Mouse (Mus musculus): ENCODE results near the gene Ptges. TPM values are rescaled to one million over a fixed set of nuclear protein-coding genes. Genes with fewer than 3 reads are reported as not detected.
"Not testable (repeated sequence)": the region's sequence is repeated elsewhere in the genome, so short reads cannot be mapped to it uniquely, and the experiment has no call there.

Gene Ptges
- polyA plus RNA-seq, 1 experiment from 2014 or later = 2.6 TPM

GRCm38 (mm10) chr2:30927844-30928628, 1.6 kb downstream of the Ptges start:
- Histone ChIP-seq H3K4me1 (replicated peaks) (peaks cover 31% of the 10 kb centered on the region), H3K4me2 (no peak overlapping the region), H3K27me3 (no peaks in the 10 kb centered on the region), H3K4me3 (no peak overlapping the region), H3K27ac (peak overlapping the region; percentile 68; the same call in 1 of the 2 replicates), H3K9ac (no peak overlapping the region), H3K9me3 (replicated peaks) (no peaks in the 10 kb centered on the region), H3K36me3 (no peaks in the 10 kb centered on the region)
- no peak for ATAC-seq (replicated peaks; ENCODE audit: insufficient number of reproducible peaks, insufficient read depth, low FRiP score, low read depth)
- WGBS = 24% methylated on average over 14 of the region's 14 CpGs

- Histone ChIP-seq H3K27me3 (no peaks in the 10 kb centered on the region), H3K4me1 (replicated peaks) (peaks cover 31% of the 10 kb centered on the region), H3K4me3 (no peak overlapping the region), H3K4me2 (no peak overlapping the region), H3K36me3 (no peaks in the 10 kb centered on the region), H3K9me3 (replicated peaks) (no peaks in the 10 kb centered on the region), H3K27ac (peak overlapping the region; percentile 68), H3K9ac (0 out of 2 replicates have a peak overlapping the region, but pooled peaks have one; percentile 8)
- 31% methylated on average over 9 of the region's 9 CpGs for WGBS
- no peak for ATAC-seq (replicated peaks; ENCODE audit: insufficient number of reproducible peaks, insufficient read depth, low FRiP score, low read depth)
These were observed 2.4 kb downstream of the Ptges start for GRCm38 (mm10) chr2:30927151-30927781.

GRCm38 (mm10) chr2:30926381-30926780, 3.3 kb downstream of the Ptges start:
- Histone ChIP-seq H3K27ac (peak overlapping the region; percentile 68; the same call in 1 of the 2 replicates), H3K4me3 (no peak overlapping the region), H3K36me3 (no peaks in the 10 kb centered on the region), H3K27me3 (no peaks in the 10 kb centered on the region), H3K4me1 (replicated peaks) (peaks cover 31% of the 10 kb centered on the region), H3K9ac (no peak overlapping the region), H3K4me2 (no peak overlapping the region), H3K9me3 (replicated peaks) (no peaks in the 10 kb centered on the region)
- no peak for ATAC-seq (replicated peaks; ENCODE audit: insufficient number of reproducible peaks, insufficient read depth, low FRiP score, low read depth)
- WGBS = 84% methylated on average over 4 of the region's 4 CpGs

- Histone ChIP-seq H3K4me3 (no peak overlapping the region), H3K4me1 (replicated peaks) (peaks cover 31% of the 10 kb centered on the region), H3K4me2 (no peak overlapping the region), H3K27ac (no peak overlapping the region), H3K9me3 (replicated peaks) (no peaks in the 10 kb centered on the region), H3K9ac (no peak overlapping the region), H3K36me3 (no peaks in the 10 kb centered on the region), H3K27me3 (no peaks in the 10 kb centered on the region)
- WGBS = 78% methylated on average over 4 of the region's 4 CpGs
- no peak for ATAC-seq (replicated peaks; ENCODE audit: insufficient number of reproducible peaks, insufficient read depth, low FRiP score, low read depth)
These were observed 4.5 kb downstream of the Ptges start for GRCm38 (mm10) chr2:30925181-30925580.

GRCm38 (mm10) chr2:30923099-30923498, 6.6 kb downstream of the Ptges start:
- 70% methylated on average over 3 of the region's 3 CpGs for WGBS

GRCm38 (mm10) chr2:30920216-30920615, 9.4 kb downstream of the Ptges start:
- Histone ChIP-seq H3K4me1 (replicated peaks) (peaks cover 19% of the 10 kb centered on the region), H3K4me2 (no peak overlapping the region), H3K9me3 (replicated peaks) (no peaks in the 10 kb centered on the region), H3K27me3 (no peaks in the 10 kb centered on the region), H3K4me3 (no peak overlapping the region), H3K9ac (no peak overlapping the region), H3K27ac (no peak overlapping the region), H3K36me3 (no peaks in the 10 kb centered on the region)
- no peak for ATAC-seq (replicated peaks; ENCODE audit: insufficient number of reproducible peaks, insufficient read depth, low FRiP score, low read depth)
- WGBS = 33% methylated on average over 7 of the region's 7 CpGs

More at GRCm38 (mm10) chr2:30923099-30923498, 6.6 kb downstream of the Ptges start:
- ATAC-seq (replicated peaks; ENCODE audit: insufficient number of reproducible peaks, insufficient read depth, low FRiP score, low read depth) = no peak
- H3K4me1 ChIP-seq (replicated peaks) = peaks cover 32% of the 10 kb centered on the region
- no peaks in the 10 kb centered on the region for H3K36me3 ChIP-seq
- H3K4me2 ChIP-seq = no peak overlapping the region
- H3K27me3 ChIP-seq = no peaks in the 10 kb centered on the region
- no peaks in the 10 kb centered on the region for H3K9me3 ChIP-seq (replicated peaks)
- no peak overlapping the region for H3K27ac ChIP-seq
- no peak overlapping the region for H3K9ac ChIP-seq
- H3K4me3 ChIP-seq = no peak overlapping the region

GRCm38 (mm10) chr2:30918780-30919329, 10.8 kb downstream of the Ptges start:
- H3K9ac ChIP-seq = 0 out of 2 replicates have a peak overlapping the region, but pooled peaks have one; percentile 31
- no peak for ATAC-seq (replicated peaks; ENCODE audit: insufficient number of reproducible peaks, insufficient read depth, low FRiP score, low read depth)
- peaks cover 19% of the 10 kb centered on the region for H3K4me1 ChIP-seq (replicated peaks)
- H3K27me3 ChIP-seq = no peaks in the 10 kb centered on the region
- peak overlapping the region; percentile 49; the same call in 1 of the 2 replicates for H3K27ac ChIP-seq
- WGBS = 28% methylated on average over 8 of the region's 8 CpGs
- no peaks in the 10 kb centered on the region for H3K9me3 ChIP-seq (replicated peaks)
- no peaks in the 10 kb centered on the region for H3K36me3 ChIP-seq
- no peak overlapping the region for H3K4me2 ChIP-seq
- no peak overlapping the region for H3K4me3 ChIP-seq

- WGBS = 53% methylated on average over 6 of the region's 6 CpGs
- no peak overlapping the region for H3K27ac ChIP-seq
- no peak for ATAC-seq (replicated peaks; ENCODE audit: insufficient number of reproducible peaks, insufficient read depth, low FRiP score, low read depth)
These were observed 11.5 kb downstream of the Ptges start for GRCm38 (mm10) chr2:30918126-30918525.

GRCm38 (mm10) chr2:30917649-30918048, 12.0 kb downstream of the Ptges start:
- Histone ChIP-seq H3K36me3 (no peaks in the 10 kb centered on the region), H3K4me1 (replicated peaks) (peaks cover 26% of the 10 kb centered on the region), H3K27ac (no peak overlapping the region), H3K4me3 (no peak overlapping the region), H3K4me2 (no peak overlapping the region), H3K27me3 (no peaks in the 10 kb centered on the region), H3K9me3 (replicated peaks) (no peaks in the 10 kb centered on the region), H3K9ac (no peak overlapping the region)
- ATAC-seq (replicated peaks; ENCODE audit: insufficient number of reproducible peaks, insufficient read depth, low FRiP score, low read depth) = no peak
- 80% methylated on average over 7 of the region's 7 CpGs for WGBS

More at GRCm38 (mm10) chr2:30918126-30918525, 11.5 kb downstream of the Ptges start:
- H3K9me3 ChIP-seq (replicated peaks) = no peaks in the 10 kb centered on the region
- no peak overlapping the region for H3K9ac ChIP-seq
- H3K4me3 ChIP-seq = no peak overlapping the region
- no peaks in the 10 kb centered on the region for H3K36me3 ChIP-seq
- H3K4me2 ChIP-seq = no peak overlapping the region
- H3K27me3 ChIP-seq = no peaks in the 10 kb centered on the region
- H3K4me1 ChIP-seq (replicated peaks) = peaks cover 21% of the 10 kb centered on the region

- not testable (repeated sequence) for H3K36me3 ChIP-seq; H3K27ac ChIP-seq; H3K4me3 ChIP-seq; H3K4me2 ChIP-seq; H3K9ac ChIP-seq; ATAC-seq (replicated peaks; ENCODE audit: insufficient number of reproducible peaks, insufficient read depth, low FRiP score, low read depth); H3K27me3 ChIP-seq; H3K9me3 ChIP-seq (replicated peaks)
- peaks cover 33% of the 10 kb centered on the region for H3K4me1 ChIP-seq (replicated peaks)
- 78% methylated on average over 6 of the region's 6 CpGs for WGBS
These were observed 13.7 kb downstream of the Ptges start for GRCm38 (mm10) chr2:30915933-30916332.

- Histone ChIP-seq H3K27me3 (no peaks in the 10 kb centered on the region), H3K36me3 (no peaks in the 10 kb centered on the region), H3K4me2 (no peak overlapping the region), H3K9me3 (replicated peaks) (no peaks in the 10 kb centered on the region), H3K27ac (no peak overlapping the region), H3K4me3 (no peak overlapping the region), H3K4me1 (replicated peaks) (peaks cover 33% of the 10 kb centered on the region), H3K9ac (no peak overlapping the region)
- ATAC-seq (replicated peaks; ENCODE audit: insufficient number of reproducible peaks, insufficient read depth, low FRiP score, low read depth) = no peak
- WGBS = 82% methylated on average over 5 of the region's 5 CpGs
These were observed 14.3 kb downstream of the Ptges start for GRCm38 (mm10) chr2:30915376-30915775.

Measured in heart, embryonic 15.5 days (tissue).